In the genomic region with DNA sequence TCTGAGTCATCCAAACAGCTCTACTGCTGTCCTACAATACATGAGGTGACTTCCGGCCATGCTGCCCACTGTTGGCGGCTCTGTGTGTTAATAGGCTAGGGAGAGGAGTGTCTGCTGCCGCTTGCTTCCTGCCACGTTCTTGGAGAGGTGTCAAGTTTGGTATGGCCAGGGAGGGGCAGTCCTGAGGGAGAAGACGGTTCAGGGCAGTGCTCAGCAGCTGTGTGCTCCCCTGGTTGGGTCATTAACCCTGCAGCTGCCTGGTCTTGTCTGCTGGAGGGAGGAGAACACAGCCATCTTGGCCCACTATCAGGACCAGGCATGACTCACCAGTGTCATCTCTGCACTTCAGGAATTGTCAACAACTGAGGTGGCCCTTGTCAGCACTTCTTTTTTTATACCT, we compare ENCODE assay signal across 1 mouse cellular context.
A peak's percentile ranks its signal among the peaks of the same experiment; 100 is the strongest.
TF ChIP-seq lines count a peak whose summit lies in the region.

No protein-coding gene starts in this region.

TF ChIP-seq in MEL, 35 proteins besides CTCF, POLR2A, EP300 and RAD21:
- TF ChIP-seq POLR2AphosphoS2 (IDR thresholded peaks at IDR 0.05; ENCODE audit: low read length) (0 out of 2 replicates have a peak, but pooled peaks have one; percentile 3), USF2 (IDR thresholded peaks at IDR 0.05; ENCODE audit: borderline replicate concordance in 1 of 2, insufficient read depth in 1 of 2, low read depth in 1 of 2, low read length in 2 of 2) (no peak)
TF ChIP-seq in MEL: peak in this region for 1.
